In genomic region chr16:93575574-93575973, GRCm38 (mm10) we compare ENCODE assay signal across 31 mouse cellular contexts. TPM values are rescaled to one million over a fixed set of nuclear protein-coding genes. Genes with fewer than 3 reads are reported as not detected.
DNase-seq lines count a peak whose midpoint lies in the region; ATAC-seq lines count a peak whose summit lies in the region.
"Had no signal": no experiment of that assay in that cellular context is flagged by ENCODE, and none has a peak within 500 bp of the region (broad histone marks: within the 10 kb centered on the region; RNA-seq: fewer than 3 reads in every experiment).

No protein-coding gene starts in this region.

- no peak for DNase-seq in intestine, embryonic 14.5 days (ENCODE audit: low spot score)
- peak; percentile 10 for DNase-seq in thymus, postnatal 0 days (ENCODE audit: low spot score)
- DNase-seq in thymus, postnatal 10 days (ENCODE audit: low spot score in 2 of 2): no peak
- no peak for DNase-seq in adrenal gland, adult (ENCODE audit: inconsistent age in 2 of 2, low spot score in 1 of 2)
- DNase-seq in retina, embryonic 14.5 days (ENCODE audit: low spot score): no peak
- DNase-seq: adrenal gland, adult 8-10 months; cerebellum, adult 8-10 months; gastrocnemius, adult 2 months; gastrocnemius, postnatal 36 days; heart, postnatal 10 days; kidney, adult 11 months; kidney, postnatal 14 days; layer of hippocampus, adult 9-11 months; lung, postnatal 4 days; thymus, adult 18-20 months; thymus, postnatal 4 days had no signal

- no peaks in the 10 kb centered on the region for H3K9me3 ChIP-seq in intestine, embryonic 14.5 days (ENCODE audit: control insufficient read depth, low read length)
- H3K9me3 ChIP-seq in intestine, embryonic 15.5 days: no peaks in the 10 kb centered on the region
- no peaks in the 10 kb centered on the region for H3K9me3 ChIP-seq in stomach, embryonic 14.5 days (ENCODE audit: control insufficient read depth, low read depth, low read length)
- H3K9me3 ChIP-seq: embryonic facial prominence, embryonic 13.5 days; heart, embryonic 13.5 days; hindbrain, embryonic 10.5 days; stomach, embryonic 15.5 days had no signal

- no peaks in the 10 kb centered on the region for H3K36me3 ChIP-seq in intestine, embryonic 14.5 days (ENCODE audit: control insufficient read depth, insufficient read depth, low read length)
- no peaks in the 10 kb centered on the region for H3K36me3 ChIP-seq in intestine, embryonic 15.5 days
- no peaks in the 10 kb centered on the region for H3K36me3 ChIP-seq in stomach, embryonic 14.5 days (ENCODE audit: control insufficient read depth, insufficient read depth, low read length)
- H3K36me3 ChIP-seq: embryonic facial prominence, embryonic 13.5 days; heart, embryonic 13.5 days; hindbrain, embryonic 10.5 days; stomach, embryonic 15.5 days had no signal

- 61% methylated on average over 5 of the region's 5 CpGs for WGBS in intestine, embryonic 14.5 days
- 59% methylated on average over 5 of the region's 5 CpGs for WGBS in intestine, embryonic 15.5 days
- 59% methylated on average over 5 of the region's 5 CpGs for WGBS in stomach, embryonic 14.5 days

- no peak overlapping the region for H3K4me2 ChIP-seq in intestine, embryonic 14.5 days (ENCODE audit: low read length)
- no peak overlapping the region for H3K4me2 ChIP-seq in intestine, embryonic 15.5 days (replicated peaks)
- H3K4me2 ChIP-seq in stomach, embryonic 14.5 days (replicated peaks; ENCODE audit: low read depth, low read length): no peak overlapping the region
- H3K4me2 ChIP-seq: embryonic facial prominence, embryonic 13.5 days; heart, embryonic 13.5 days had no signal

- peaks cover 15% of the 10 kb centered on the region; the same call in 1 of the 2 replicates for H3K4me1 ChIP-seq in intestine, embryonic 14.5 days (replicated peaks; ENCODE audit: control insufficient read depth, insufficient read depth, low read length)
- H3K4me1 ChIP-seq in intestine, embryonic 15.5 days (replicated peaks): peaks cover 5% of the 10 kb centered on the region; the same call in 1 of the 2 replicates
- H3K4me1 ChIP-seq in stomach, embryonic 14.5 days (ENCODE audit: control insufficient read depth, insufficient read depth, low read length): peaks cover 12% of the 10 kb centered on the region; the same call in 1 of the 2 replicates

- H3K27ac ChIP-seq in intestine, embryonic 14.5 days (ENCODE audit: low read depth): 0 out of 2 replicates have a peak overlapping the region, but pooled peaks have one; percentile 54
- no peak overlapping the region for H3K27ac ChIP-seq in intestine, embryonic 15.5 days
- peak overlapping the region; percentile 6; the same call in 1 of the 2 replicates for H3K27ac ChIP-seq in stomach, embryonic 14.5 days (ENCODE audit: low read length)
- H3K27ac ChIP-seq: gastrocnemius, adult 2 months; heart, embryonic 13.5 days had no signal

- no peak for ATAC-seq in intestine, embryonic 14.5 days (replicated peaks; ENCODE audit: low FRiP score, low TSS enrichment, low read depth)
- no peak for ATAC-seq in intestine, embryonic 15.5 days
- 0 out of 2 replicates have a peak, but pooled peaks have one; percentile 21 for ATAC-seq in stomach, embryonic 14.5 days (ENCODE audit: insufficient number of reproducible peaks, insufficient read depth, low FRiP score, low read depth)
- ATAC-seq: forebrain, embryonic 16.5 days; lung, postnatal 0 days had no signal

- no peak overlapping the region for H3K4me3 ChIP-seq in intestine, embryonic 14.5 days (ENCODE audit: low read depth, low read length)
- H3K4me3 ChIP-seq in intestine, embryonic 15.5 days (replicated peaks): no peak overlapping the region
- no peak overlapping the region for H3K4me3 ChIP-seq in stomach, embryonic 14.5 days (ENCODE audit: low read depth, low read length)
- H3K4me3 ChIP-seq: embryonic facial prominence, embryonic 13.5 days; gastrocnemius, adult 2 months; heart, embryonic 13.5 days; hindbrain, embryonic 10.5 days; stomach, embryonic 15.5 days had no signal

- no peaks in the 10 kb centered on the region for H3K27me3 ChIP-seq in intestine, embryonic 14.5 days (replicated peaks; ENCODE audit: control insufficient read depth, insufficient read depth, low read length)
- 0 out of 2 replicates have a peak, but pooled peaks cover 3% of the 10 kb centered on the region for H3K27me3 ChIP-seq in intestine, embryonic 15.5 days (replicated peaks)
- H3K27me3 ChIP-seq in stomach, embryonic 14.5 days (ENCODE audit: control insufficient read depth, insufficient read depth, low read length): no peaks in the 10 kb centered on the region
- H3K27me3 ChIP-seq: CH12.LX; embryonic facial prominence, embryonic 13.5 days; stomach, embryonic 15.5 days had no signal

- no peak overlapping the region for H3K9ac ChIP-seq in intestine, embryonic 14.5 days (ENCODE audit: low read length)
- no peak overlapping the region for H3K9ac ChIP-seq in intestine, embryonic 15.5 days
- no peak overlapping the region for H3K9ac ChIP-seq in stomach, embryonic 14.5 days (replicated peaks; ENCODE audit: low read depth, low read length)
- H3K9ac ChIP-seq: embryonic facial prominence, embryonic 13.5 days; heart, embryonic 13.5 days; stomach, embryonic 15.5 days had no signal

RNA-seq across cellular contexts. Expression of gene Setd4, which starts 28.3 kb away (rescaled TPM):
- 13.0 and 13.4 TPM in 2 replicates for polyA plus RNA-seq in intestine, embryonic 14.5 days (2014; fragmentation: Nextera tagmentation; extraction: Ambion mirVana)
- polyA plus RNA-seq in intestine, embryonic 15.5 days (2015; fragmentation: Nextera tagmentation; extraction: Ambion mirVana): 8.7 and 9.9 TPM in 2 replicates
- 61.3 and 71.7 TPM in 2 replicates for polyA plus RNA-seq in thymus, postnatal 0 days (2015; fragmentation: Nextera tagmentation; extraction: Ambion mirVana)
- polyA plus RNA-seq in stomach, embryonic 14.5 days (2014; fragmentation: Nextera tagmentation; extraction: Ambion mirVana): 11.5 and 14.3 TPM in 2 replicates

RNA-seq across cellular contexts. Expression of gene Cbr1, which starts 30.1 kb away (rescaled TPM):
- polyA plus RNA-seq in intestine, embryonic 14.5 days (2014; fragmentation: Nextera tagmentation; extraction: Ambion mirVana): 84.7 and 92.5 TPM in 2 replicates
- polyA plus RNA-seq in intestine, embryonic 15.5 days (2015; fragmentation: Nextera tagmentation; extraction: Ambion mirVana): 119 and 122 TPM in 2 replicates
- 82.5 and 89.5 TPM in 2 replicates for polyA plus RNA-seq in thymus, postnatal 0 days (2015; fragmentation: Nextera tagmentation; extraction: Ambion mirVana)
- polyA plus RNA-seq in stomach, embryonic 14.5 days (2014; fragmentation: Nextera tagmentation; extraction: Ambion mirVana): 89.9 and 95.9 TPM in 2 replicates

RNA-seq across cellular contexts. Expression of gene Gm5678, which starts 52.3 kb away (rescaled TPM):
- polyA plus RNA-seq in intestine, embryonic 14.5 days (2014; fragmentation: Nextera tagmentation; extraction: Ambion mirVana): 0.19 TPM in 1 of 2 replicates, not detected in the other
- polyA plus RNA-seq in intestine, embryonic 15.5 days (2015; fragmentation: Nextera tagmentation; extraction: Ambion mirVana): not detected in 2 replicates
- 0.18 and 0.25 TPM in 2 replicates for polyA plus RNA-seq in thymus, postnatal 0 days (2015; fragmentation: Nextera tagmentation; extraction: Ambion mirVana)
- polyA plus RNA-seq in stomach, embryonic 14.5 days (2014; fragmentation: Nextera tagmentation; extraction: Ambion mirVana): not detected in 2 replicates
- polyA plus RNA-seq: embryonic facial prominence, embryonic 13.5 days; forebrain, embryonic 11.5 days; forebrain, embryonic 16.5 days; heart, embryonic 13.5 days; hindbrain, embryonic 10.5 days; hindbrain, embryonic 16.5 days; kidney, embryonic 14.5 days; limb, embryonic 11.5 days; liver, adult 2 months; lung, postnatal 0 days; midbrain, embryonic 14.5 days had no signal
